Mouse (Mus musculus): ENCODE data around the gene Prkcq.

Prkcq gene

GRCm38 (mm10) chr2:11186586-11186985 is 14.7 kb downstream of the Prkcq start:
- no peak for DNase-seq (ENCODE audit: low read depth, low spot score)

- DNase-seq (ENCODE audit: low read depth, low spot score) = no peak
These were observed 15.3 kb downstream of the Prkcq start for GRCm38 (mm10) chr2:11187166-11187565.

GRCm38 (mm10) chr2:11188279-11188678 is 16.4 kb downstream of the Prkcq start:
- no peak for DNase-seq (ENCODE audit: low read depth, low spot score)

- no peak for DNase-seq (ENCODE audit: low read depth, low spot score)
These were observed 17.4 kb downstream of the Prkcq start for GRCm38 (mm10) chr2:11189150-11189767.

- DNase-seq (ENCODE audit: low read depth, low spot score) = no peak
These were observed 20.6 kb downstream of the Prkcq start for GRCm38 (mm10) chr2:11192281-11193098.

GRCm38 (mm10) chr2:11193099-11193618 is 21.3 kb downstream of the Prkcq start:
- DNase-seq (ENCODE audit: low read depth, low spot score) = no peak

- DNase-seq (ENCODE audit: low read depth, low spot score) = no peak
These were observed 22.9 kb downstream of the Prkcq start for GRCm38 (mm10) chr2:11194732-11195340.

GRCm38 (mm10) chr2:11196071-11196470 is 24.2 kb downstream of the Prkcq start:
- DNase-seq (ENCODE audit: low read depth, low spot score) = no peak

GRCm38 (mm10) chr2:11196952-11197559 is 25.1 kb downstream of the Prkcq start:
- no peak for DNase-seq (ENCODE audit: low read depth, low spot score)

GRCm38 (mm10) chr2:11199624-11200023 is 27.7 kb downstream of the Prkcq start:
- no peak for DNase-seq (ENCODE audit: low read depth, low spot score)

GRCm38 (mm10) chr2:11202841-11203240 is 30.9 kb downstream of the Prkcq start:
- no peak for DNase-seq (ENCODE audit: low read depth, low spot score)

- no peak for DNase-seq (ENCODE audit: low read depth, low spot score)
These were observed 31.4 kb downstream of the Prkcq start for GRCm38 (mm10) chr2:11203261-11203660.

GRCm38 (mm10) chr2:11204232-11204631 is 32.3 kb downstream of the Prkcq start:
- no peak for DNase-seq (ENCODE audit: low read depth, low spot score)

- no peak for DNase-seq (ENCODE audit: low read depth, low spot score)
These were observed 33.1 kb downstream of the Prkcq start for GRCm38 (mm10) chr2:11204961-11205360.

- no peak for DNase-seq (ENCODE audit: low read depth, low spot score)
These were observed 33.8 kb downstream of the Prkcq start for GRCm38 (mm10) chr2:11205720-11206119.

GRCm38 (mm10) chr2:11208263-11208662 is 36.4 kb downstream of the Prkcq start:
- DNase-seq (ENCODE audit: low read depth, low spot score) = no peak

- DNase-seq (ENCODE audit: low read depth, low spot score) = no peak
These were observed 37.4 kb downstream of the Prkcq start for GRCm38 (mm10) chr2:11209335-11209734.

- DNase-seq (ENCODE audit: low read depth, low spot score) = no peak
These were observed 38.5 kb downstream of the Prkcq start for GRCm38 (mm10) chr2:11210241-11210916.

GRCm38 (mm10) chr2:11211961-11212562 is 40.2 kb downstream of the Prkcq start:
- DNase-seq (ENCODE audit: low read depth, low spot score) = no peak

GRCm38 (mm10) chr2:11216421-11216820 is 44.5 kb downstream of the Prkcq start:
- DNase-seq (ENCODE audit: low read depth, low spot score) = no peak

- DNase-seq (ENCODE audit: low read depth, low spot score) = no peak
These were observed 44.9 kb downstream of the Prkcq start for GRCm38 (mm10) chr2:11216847-11217246.

All from forelimb bud, embryonic 11.5 days (tissue).